Mouse (Mus musculus) liver, embryonic 15.5 days (tissue): Measurements from ENCODE around the gene Tesmin. TPM values are rescaled to one million over a fixed set of nuclear protein-coding genes. Genes with fewer than 3 reads are reported as not detected.

ENCODE experiments used
- ATAC-seq: fragments of 200-750 bp; cut with Nextera tagmentation; 2 replicates; pipeline ENCODE4 v1.8.0; 2017; ENCODE audit warnings: moderate number of reproducible peaks, mild to moderate bottlenecking, moderate library complexity; ENCODE audit not compliant: insufficient read depth
- H3K27ac ChIP-seq: fragments of 300-500 bp; sonication (generic); replicated peaks from 2 replicates; pipeline ENCODE4 v1.5.1; 2015; ENCODE audit warnings: mild to moderate bottlenecking, inconsistent platforms
- H3K27me3 ChIP-seq: fragments of 300-500 bp; sonication (generic); 2 replicates; pipeline ENCODE4 v1.6.1; 2015; ENCODE audit warnings: mild to moderate bottlenecking, inconsistent platforms
- H3K36me3 ChIP-seq: fragments of 300-500 bp; sonication (generic); replicated peaks from 2 replicates; pipeline ENCODE4 v1.6.1; 2015; ENCODE audit warnings: moderate library complexity, mild to moderate bottlenecking, inconsistent platforms
- H3K4me1 ChIP-seq: fragments of 300-500 bp; sonication (generic); replicated peaks from 2 replicates; pipeline ENCODE4 v1.6.1; 2015; ENCODE audit warnings: inconsistent platforms
- H3K4me2 ChIP-seq: fragments of 300-500 bp; sonication (generic); 2 replicates; pipeline ENCODE4 v1.6.1; 2015; ENCODE audit warnings: moderate library complexity, mild to moderate bottlenecking, inconsistent platforms
- H3K4me3 ChIP-seq: fragments of 300-500 bp; sonication (generic); replicated peaks from 2 replicates; pipeline ENCODE4 v1.5.1; 2015; ENCODE audit warnings: mild to moderate bottlenecking, inconsistent platforms
- H3K9ac ChIP-seq: fragments of 300-500 bp; sonication (generic); 2 replicates; pipeline ENCODE4 v1.6.1; 2015; ENCODE audit warnings: moderate library complexity, mild to moderate bottlenecking, inconsistent platforms
- H3K9me3 ChIP-seq: fragments of 300-500 bp; sonication (generic); replicated peaks from 2 replicates; pipeline ENCODE4 v1.6.1; 2016; ENCODE audit warnings: inconsistent platforms
- WGBS: fragments of 180-500 bp; shearing (Covaris S2); methylation state at CpG from one replicate; pipeline ENCODE4 v1.1.7; 2015; ENCODE audit warnings: mixed read lengths; ENCODE audit not compliant: insufficient replicate concordance; 5-methylcytosine and 5-hydroxymethylcytosine counted together
- polyA plus RNA-seq: library from polyadenylated mRNA; unstranded; fragments of >200 nt; fragmentation: Nextera tagmentation; extraction: Ambion mirVana; gene quantifications from 2 replicates; pipeline ENCODE4 v1.2.1, GENCODE M21; 2015

Tesmin gene
- polyA plus RNA-seq, 1 experiment from 2014 or later = 0.26 TPM

GRCm38 (mm10) chr19:3359841-3360588, 28.6 kb upstream of the Tesmin start:
- Histone ChIP-seq H3K27ac (no peak overlapping the region), H3K4me1 (peaks cover 5% of the 10 kb centered on the region; the same call in 1 of the 2 replicates), H3K4me3 (no peak overlapping the region), H3K36me3 (peaks cover 31% of the 10 kb centered on the region), H3K27me3 (no peaks in the 10 kb centered on the region), H3K9me3 (0 out of 2 replicates have a peak, but pooled peaks cover 2% of the 10 kb centered on the region), H3K4me2 (peak overlapping the region; percentile 8), H3K9ac (no peak overlapping the region)
- 36% methylated on average over 13 of the region's 13 CpGs for WGBS
- ATAC-seq = no peak

- no peak overlapping the region for H3K9ac ChIP-seq
- no peak overlapping the region for H3K4me2 ChIP-seq
- peaks cover 30% of the 10 kb centered on the region for H3K36me3 ChIP-seq
- ATAC-seq = no peak
- H3K4me3 ChIP-seq = no peak overlapping the region
- H3K4me1 ChIP-seq = peaks cover 5% of the 10 kb centered on the region; the same call in 1 of the 2 replicates
- no peaks in the 10 kb centered on the region for H3K27me3 ChIP-seq
- H3K27ac ChIP-seq = no peak overlapping the region
- 80% methylated on average over 4 of the region's 4 CpGs for WGBS
- H3K9me3 ChIP-seq = no peaks in the 10 kb centered on the region
These were observed 25.1 kb upstream of the Tesmin start for GRCm38 (mm10) chr19:3363510-3363909.

GRCm38 (mm10) chr19:3365089-3365488, 23.6 kb upstream of the Tesmin start:
- Histone ChIP-seq H3K27ac (no peak overlapping the region), H3K4me2 (no peak overlapping the region), H3K9me3 (no peaks in the 10 kb centered on the region), H3K4me1 (peaks cover 5% of the 10 kb centered on the region; the same call in 1 of the 2 replicates), H3K36me3 (peaks cover 26% of the 10 kb centered on the region), H3K27me3 (no peaks in the 10 kb centered on the region), H3K4me3 (no peak overlapping the region), H3K9ac (no peak overlapping the region)
- ATAC-seq = no peak
- 74% methylated on average over 3 of the region's 3 CpGs for WGBS

- H3K27me3 ChIP-seq = no peaks in the 10 kb centered on the region
- 86% methylated on average over 3 of the region's 3 CpGs for WGBS
- H3K4me1 ChIP-seq = no peaks in the 10 kb centered on the region
- no peak for ATAC-seq
- H3K27ac ChIP-seq = no peak overlapping the region
- no peak overlapping the region for H3K9ac ChIP-seq
- H3K36me3 ChIP-seq = peaks cover 19% of the 10 kb centered on the region
- no peak overlapping the region for H3K4me3 ChIP-seq
- H3K4me2 ChIP-seq = no peak overlapping the region
- H3K9me3 ChIP-seq = no peaks in the 10 kb centered on the region
These were observed 20.4 kb upstream of the Tesmin start for GRCm38 (mm10) chr19:3368276-3368675.

GRCm38 (mm10) chr19:3373380-3373779, 15.3 kb upstream of the Tesmin start:
- H3K9ac ChIP-seq = no peak overlapping the region
- H3K4me2 ChIP-seq = no peak overlapping the region
- H3K36me3 ChIP-seq = peaks cover 13% of the 10 kb centered on the region
- 68% methylated on average over 12 of the region's 12 CpGs for WGBS
- H3K9me3 ChIP-seq = no peaks in the 10 kb centered on the region
- no peak overlapping the region for H3K27ac ChIP-seq
- H3K4me1 ChIP-seq = 0 out of 2 replicates have a peak, but pooled peaks cover 3% of the 10 kb centered on the region
- no peaks in the 10 kb centered on the region for H3K27me3 ChIP-seq
- no peak overlapping the region for H3K4me3 ChIP-seq
- no peak for ATAC-seq

- WGBS = 53% methylated on average over 2 of the region's 2 CpGs
These were observed 14.6 kb upstream of the Tesmin start for GRCm38 (mm10) chr19:3374028-3374427.

GRCm38 (mm10) chr19:3375945-3376495, 12.6 kb upstream of the Tesmin start:
- Histone ChIP-seq H3K9ac (no peak overlapping the region), H3K4me1 (0 out of 2 replicates have a peak, but pooled peaks cover 3% of the 10 kb centered on the region), H3K27ac (no peak overlapping the region), H3K9me3 (no peaks in the 10 kb centered on the region), H3K36me3 (peaks cover 19% of the 10 kb centered on the region), H3K4me2 (no peak overlapping the region), H3K4me3 (no peak overlapping the region), H3K27me3 (no peaks in the 10 kb centered on the region)
- ATAC-seq = no peak
- WGBS = 68% methylated on average over 7 of the region's 7 CpGs

More at GRCm38 (mm10) chr19:3374028-3374427, 14.6 kb upstream of the Tesmin start:
- no peak overlapping the region for H3K27ac ChIP-seq
- no peak for ATAC-seq
- H3K9ac ChIP-seq = no peak overlapping the region
- 0 out of 2 replicates have a peak, but pooled peaks cover 3% of the 10 kb centered on the region for H3K4me1 ChIP-seq
- no peak overlapping the region for H3K4me3 ChIP-seq
- H3K9me3 ChIP-seq = no peaks in the 10 kb centered on the region
- peaks cover 13% of the 10 kb centered on the region for H3K36me3 ChIP-seq
- H3K4me2 ChIP-seq = no peak overlapping the region
- no peaks in the 10 kb centered on the region for H3K27me3 ChIP-seq

- H3K27me3 ChIP-seq = no peaks in the 10 kb centered on the region
- no peak for ATAC-seq
- H3K27ac ChIP-seq = peak overlapping the region; percentile 56
- 27% methylated on average over 4 of the region's 4 CpGs for WGBS
- 0 out of 2 replicates have a peak, but pooled peaks cover 3% of the 10 kb centered on the region for H3K4me1 ChIP-seq
- no peak overlapping the region for H3K9ac ChIP-seq
- 0 out of 2 replicates have a peak overlapping the region, but pooled peaks have one; percentile 16 for H3K4me2 ChIP-seq
- peaks cover 19% of the 10 kb centered on the region for H3K36me3 ChIP-seq
- H3K4me3 ChIP-seq = no peak overlapping the region
- no peaks in the 10 kb centered on the region for H3K9me3 ChIP-seq
These were observed 11.5 kb upstream of the Tesmin start for GRCm38 (mm10) chr19:3376966-3377715.

GRCm38 (mm10) chr19:3378614-3379013, 10.0 kb upstream of the Tesmin start:
- Histone ChIP-seq H3K4me3 (no peak overlapping the region), H3K36me3 (peaks cover 15% of the 10 kb centered on the region), H3K4me1 (0 out of 2 replicates have a peak, but pooled peaks cover 3% of the 10 kb centered on the region), H3K9me3 (no peaks in the 10 kb centered on the region), H3K9ac (no peak overlapping the region), H3K27ac (no peak overlapping the region), H3K27me3 (no peaks in the 10 kb centered on the region), H3K4me2 (no peak overlapping the region)
- ATAC-seq = peak; percentile 20; the same call in 1 of the 2 replicates
- 85% methylated on average over 3 of the region's 3 CpGs for WGBS

GRCm38 (mm10) chr19:3388061-3388460, 596 bp upstream of the Tesmin start:
- WGBS = 53% methylated on average over 6 of the region's 6 CpGs
- ATAC-seq = no peak
- no peak overlapping the region for H3K27ac ChIP-seq

GRCm38 (mm10) chr19:3389089-3389488, 432 bp downstream of the Tesmin start:
- no peaks in the 10 kb centered on the region for H3K9me3 ChIP-seq
- ATAC-seq = peak; percentile 88
- peak overlapping the region; percentile 65 for H3K27ac ChIP-seq
- H3K4me1 ChIP-seq = peaks cover 32% of the 10 kb centered on the region
- under 1% methylated on average over 43 of the region's 43 CpGs for WGBS
- no peaks in the 10 kb centered on the region; the same call in none of the 2 replicates for H3K36me3 ChIP-seq
- H3K27me3 ChIP-seq = no peaks in the 10 kb centered on the region
- peak overlapping the region; percentile 57 for H3K4me3 ChIP-seq
- peak overlapping the region; percentile 51 for H3K9ac ChIP-seq
- H3K4me2 ChIP-seq = peak overlapping the region; percentile 93

More at GRCm38 (mm10) chr19:3388061-3388460, 596 bp upstream of the Tesmin start:
- Histone ChIP-seq H3K4me1 (peaks cover 32% of the 10 kb centered on the region), H3K9ac (no peak overlapping the region), H3K9me3 (no peaks in the 10 kb centered on the region), H3K4me2 (peak overlapping the region; percentile 93; the same call in 1 of the 2 replicates), H3K36me3 (no peaks in the 10 kb centered on the region; the same call in none of the 2 replicates), H3K4me3 (no peak overlapping the region), H3K27me3 (no peaks in the 10 kb centered on the region)
